Mouse (Mus musculus) megakaryocyte, embryonic 14.5 days (primary cell): ENCODE measurements around the gene Gbp2b.

Source experiments
- FLI1 ChIP-seq: IDR thresholded peaks from 2 replicates; pipeline ENCODE4 v1.6.1; 2012; ENCODE audit warnings: low read length, inconsistent platforms, mixed read lengths
- GATA1 ChIP-seq: IDR thresholded peaks from 3 replicates; pipeline ENCODE4 v1.6.1; 2012; ENCODE audit warnings: mixed read lengths, low read length, inconsistent platforms, borderline replicate concordance

DNA sequence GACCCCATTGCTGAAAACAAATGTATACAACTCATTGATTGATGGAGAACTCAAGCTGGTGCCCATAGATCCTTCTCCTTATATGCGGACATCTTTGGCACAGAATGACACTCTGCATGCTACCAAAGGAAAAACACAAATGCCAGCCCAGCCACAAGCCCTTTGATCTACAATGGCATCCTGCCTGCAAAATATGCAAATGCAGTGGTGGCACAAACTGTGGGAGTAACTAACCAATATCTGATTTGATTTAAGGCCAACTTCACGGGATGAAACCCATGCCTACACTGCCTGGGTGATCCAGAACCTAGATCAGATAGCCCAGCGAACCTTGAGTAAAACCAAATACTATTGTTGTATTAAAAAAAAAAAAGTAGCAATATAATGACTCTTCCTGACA lies 48.0 kb upstream of the Gbp2b start:
- TF ChIP-seq GATA1: no peak
- TF ChIP-seq FLI1: no peak
